Mouse (Mus musculus) mature B cell (primary cell): ENCODE results near the gene Aga.
"Not testable (repeated sequence)": the region's sequence is repeated elsewhere in the genome, so short reads cannot be mapped to it uniquely, and the experiment has no call there.

Experiments
- in situ Hi-C: fragments of 300-500 bp; cut with MboI; formaldehyde crosslinking; loops from 2 replicates; pipeline ENCODE4 v1.14.3; 2019

The Aga gene

DNA sequence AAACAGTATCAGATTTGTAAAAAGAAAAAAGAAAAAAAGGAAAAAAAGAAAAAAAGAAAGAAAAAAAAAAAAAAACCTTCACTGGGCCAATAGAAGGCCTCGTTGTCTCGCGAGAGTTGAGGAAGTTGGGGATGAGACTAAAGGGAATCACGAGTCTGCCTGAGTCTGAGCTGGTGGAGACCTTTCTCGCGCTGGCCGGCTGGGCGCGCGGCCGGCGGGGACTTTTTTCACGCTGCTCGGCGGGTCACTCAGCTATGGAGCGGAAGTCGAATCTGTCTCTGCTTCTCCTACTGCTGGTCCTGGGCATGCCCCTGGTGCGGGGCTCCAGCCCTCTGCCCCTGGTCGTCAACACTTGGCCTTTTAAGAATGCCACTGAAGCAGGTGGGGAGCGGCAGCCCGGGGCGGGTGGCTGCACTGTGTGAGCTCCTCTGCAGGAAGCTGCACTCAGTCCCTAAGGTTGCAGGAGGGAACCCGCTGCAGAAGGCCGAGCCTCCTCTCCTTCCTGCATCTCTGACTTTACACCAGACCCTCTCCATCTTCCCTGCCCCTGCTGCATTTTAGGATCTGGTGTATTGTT, at the start of gene Aga:
Gene Aga (plus strand): TSS at position 177 of the 577 bp plus-strand sequence.
- in situ Hi-C loops, result no loop called here

DNA sequence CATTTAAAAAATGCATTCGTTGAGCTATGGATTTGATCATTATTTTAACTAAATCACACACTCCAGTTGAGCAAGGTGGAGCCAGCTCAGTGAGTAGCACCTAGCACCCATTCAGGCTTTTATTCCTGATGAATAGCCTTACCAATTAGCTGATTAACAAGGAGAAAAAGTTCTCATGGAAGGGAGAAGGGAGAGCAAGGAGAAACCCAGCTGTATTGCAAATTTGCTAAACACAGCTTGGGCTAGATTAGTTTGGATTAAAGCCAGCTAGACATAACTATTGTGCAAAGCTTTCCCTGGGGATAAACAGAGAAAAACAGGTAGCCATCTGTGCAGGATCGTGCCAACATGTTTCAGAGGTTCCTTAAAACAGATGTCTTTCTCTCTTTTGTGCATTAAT, 22.5 kb upstream of the Aga start:
- in situ Hi-C loops, result no loop called here

DNA sequence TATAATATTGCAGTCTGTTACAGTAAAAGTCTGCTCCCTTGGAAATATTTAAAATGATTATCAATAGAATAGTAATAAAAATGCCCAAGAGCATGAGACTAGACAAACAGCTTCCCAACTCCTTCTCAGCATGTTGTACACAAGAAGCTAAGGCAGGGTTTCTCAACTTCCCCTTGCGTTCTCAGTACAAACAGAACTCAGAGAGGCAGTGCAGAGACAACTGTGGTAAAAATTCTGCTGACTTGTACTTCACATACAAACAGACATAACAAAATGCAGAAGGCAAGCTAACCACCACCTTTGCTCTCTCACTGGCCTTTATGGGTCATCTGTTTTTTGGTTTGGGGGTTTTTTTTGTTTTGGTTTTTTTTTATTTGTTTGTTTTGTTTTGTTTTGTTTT, 15.3 kb upstream of the Aga start:
- in situ Hi-C loops, result no loop called here

DNA sequence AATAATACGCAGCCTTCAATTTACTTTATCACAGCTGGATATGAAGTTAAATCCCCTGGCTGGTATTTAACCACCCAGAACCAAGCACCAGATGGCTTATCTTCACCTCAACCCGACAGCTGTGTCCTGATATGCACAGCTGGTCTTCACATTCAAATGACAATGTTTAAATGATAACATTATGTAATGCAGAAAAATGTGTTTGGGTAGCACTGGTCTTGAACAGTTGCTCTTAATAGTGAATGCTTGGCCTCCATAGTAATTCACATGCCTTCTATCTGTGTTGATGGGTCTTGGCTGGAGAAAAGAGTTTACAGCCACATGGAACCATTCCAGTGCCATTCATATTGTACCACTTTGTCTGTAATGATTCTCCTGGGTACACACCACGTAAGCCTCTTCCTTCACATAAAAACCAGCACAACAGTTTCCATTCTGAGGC, 14.6 kb upstream of the Aga start:
- in situ Hi-C loops, result no loop called here

DNA sequence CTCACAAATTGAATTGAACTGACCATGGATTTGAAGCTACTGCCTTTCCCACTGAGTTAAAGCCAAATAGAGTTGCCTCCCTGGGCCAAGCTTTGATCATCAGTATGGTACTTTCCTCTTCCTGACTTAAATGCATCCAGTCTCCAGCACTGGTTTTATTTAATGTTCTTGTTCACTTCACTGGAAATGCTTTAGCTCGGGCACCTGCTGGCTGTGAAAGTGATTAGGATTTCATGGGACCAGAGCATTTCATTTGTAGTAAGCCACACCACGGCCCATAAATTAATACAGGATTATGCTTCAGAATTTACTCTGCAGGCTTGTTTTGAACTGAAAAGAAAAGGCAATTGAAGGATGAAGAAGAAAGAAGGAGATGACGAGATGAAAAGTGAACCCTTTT, 26.5 kb downstream of the Aga start:
- in situ Hi-C loops, result not testable (repeated sequence)

DNA sequence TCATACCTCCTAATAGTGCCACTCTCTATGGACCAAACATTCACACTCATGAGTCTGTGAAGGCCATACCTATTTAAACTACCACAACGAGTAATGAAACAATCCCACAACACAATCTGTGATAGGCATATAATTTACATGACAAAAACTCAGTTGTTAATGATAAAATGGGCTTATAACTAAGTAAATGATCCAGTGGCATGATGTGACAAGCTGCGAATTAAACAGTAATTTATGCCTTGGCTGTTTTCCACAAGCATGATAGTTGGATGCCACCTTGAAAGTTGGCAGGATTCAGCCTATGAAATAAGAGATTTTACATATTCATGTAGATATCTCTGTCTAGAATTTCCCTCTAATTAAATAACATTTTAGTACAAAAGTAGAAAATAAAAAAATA, 28.1 kb downstream of the Aga start:
- in situ Hi-C loops, result no loop called here

DNA sequence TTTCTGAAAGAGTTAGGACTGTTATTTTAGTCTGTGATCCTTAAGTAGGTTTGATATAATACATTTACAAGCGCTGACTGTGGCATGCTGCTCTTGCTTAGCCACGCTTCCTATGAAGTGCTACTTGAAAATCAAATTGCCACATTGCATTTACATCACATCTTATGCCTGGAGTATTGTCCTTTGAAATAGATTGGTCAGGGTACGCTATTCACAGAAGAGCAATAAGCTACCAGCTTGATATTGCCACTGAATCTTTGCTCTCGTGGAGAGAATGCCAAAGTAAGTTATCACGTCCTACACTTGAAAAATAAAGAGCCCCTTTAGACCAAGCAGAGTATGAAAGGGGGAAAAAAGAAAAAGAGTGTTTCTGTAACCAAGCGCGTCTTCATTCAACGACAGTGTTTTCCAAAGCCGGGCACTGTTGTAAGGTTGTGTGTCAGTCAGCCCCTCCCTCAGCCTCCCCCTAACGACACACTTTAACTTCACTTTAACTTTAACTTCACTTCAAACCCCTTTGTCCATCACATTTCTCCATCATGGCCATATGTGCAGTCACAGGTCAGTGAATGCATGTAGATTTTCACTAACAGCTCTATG, 51.0 kb downstream of the Aga start:
- in situ Hi-C loops, result no loop called here

DNA sequence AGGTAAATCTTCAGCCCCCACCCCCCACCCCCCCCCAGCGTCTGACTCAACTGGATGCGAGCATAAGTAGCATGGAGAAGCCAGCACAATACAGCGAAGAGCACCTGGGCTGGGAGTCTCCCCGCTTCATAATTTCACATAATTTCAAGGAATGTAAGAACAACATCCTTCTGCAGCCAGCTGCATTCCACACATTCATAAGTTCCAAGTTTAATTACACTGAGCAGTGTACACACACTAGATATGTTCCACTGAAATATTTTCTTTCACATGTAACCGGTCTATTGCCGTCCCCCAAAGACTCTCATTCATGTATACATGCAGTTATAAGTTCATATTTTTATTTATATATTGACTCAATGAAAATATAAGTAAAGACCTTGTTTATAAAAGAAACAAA, 54.7 kb downstream of the Aga start:
- in situ Hi-C loops, result no loop called here
